Mouse (Mus musculus) lung, adult 2 months (tissue): ENCODE measurements around the gene Actr5.

ENCODE experiments used
- CTCF ChIP-seq: fragments of 200-500 bp; IDR thresholded peaks from 2 replicates; pipeline ENCODE4 v1.5.1; 2011; ENCODE audit warnings: mild to moderate bottlenecking, low read length, control low read depth; ENCODE audit not compliant: insufficient read depth
- POLR2A ChIP-seq: fragments of 200-500 bp; IDR thresholded peaks from 2 replicates; pipeline ENCODE4 v1.6.1; 2011; ENCODE audit warnings: low read depth, mild to moderate bottlenecking, control low read depth, low read length, borderline replicate concordance; ENCODE audit errors: extremely low read depth

GRCm38 (mm10) chr2:158674759-158675158 is 50.1 kb downstream of the Actr5 start:
- TF ChIP-seq CTCF = no peak
- TF ChIP-seq POLR2A = no peak
